Mouse (Mus musculus): Measurements from ENCODE around the gene Cdk16. TPM values are rescaled to one million over a fixed set of nuclear protein-coding genes. Genes with fewer than 3 reads are reported as not detected.
"Not testable (repeated sequence)": the region's sequence is repeated elsewhere in the genome, so short reads cannot be mapped to it uniquely, and the experiment has no call there.

The Cdk16 gene
- polyA plus RNA-seq, 1 experiment = 251 TPM

GRCm38 (mm10) chrX:20691566-20691965, 3.8 kb downstream of the Cdk16 start:
- no peak for DNase-seq (ENCODE audit: low read depth)
- TF ChIP-seq CTCF (IDR thresholded peaks at IDR 0.05; ENCODE audit: borderline replicate concordance, extremely low read depth, insufficient read depth, insufficient read length) = no peak
- no peak for TF ChIP-seq POLR2A (IDR thresholded peaks at IDR 0.05; ENCODE audit: borderline replicate concordance, extremely low read depth, insufficient read depth, insufficient read length, poor library complexity, severe bottlenecking)

- TF ChIP-seq CTCF (IDR thresholded peaks at IDR 0.05; ENCODE audit: borderline replicate concordance, extremely low read depth, insufficient read depth, insufficient read length) = no peak
These were observed 4.9 kb downstream of the Cdk16 start for GRCm38 (mm10) chrX:20692616-20693015.

GRCm38 (mm10) chrX:20695842-20696241, 8.1 kb downstream of the Cdk16 start:
- no peak for DNase-seq (ENCODE audit: low read depth)
- TF ChIP-seq CTCF (IDR thresholded peaks at IDR 0.05; ENCODE audit: borderline replicate concordance, extremely low read depth, insufficient read depth, insufficient read length) (no peak), POLR2A (IDR thresholded peaks at IDR 0.05; ENCODE audit: borderline replicate concordance, extremely low read depth, insufficient read depth, insufficient read length, poor library complexity, severe bottlenecking) (no peak)

More at GRCm38 (mm10) chrX:20692616-20693015, 4.9 kb downstream of the Cdk16 start:
- DNase-seq (ENCODE audit: low read depth) = no peak

DNA sequence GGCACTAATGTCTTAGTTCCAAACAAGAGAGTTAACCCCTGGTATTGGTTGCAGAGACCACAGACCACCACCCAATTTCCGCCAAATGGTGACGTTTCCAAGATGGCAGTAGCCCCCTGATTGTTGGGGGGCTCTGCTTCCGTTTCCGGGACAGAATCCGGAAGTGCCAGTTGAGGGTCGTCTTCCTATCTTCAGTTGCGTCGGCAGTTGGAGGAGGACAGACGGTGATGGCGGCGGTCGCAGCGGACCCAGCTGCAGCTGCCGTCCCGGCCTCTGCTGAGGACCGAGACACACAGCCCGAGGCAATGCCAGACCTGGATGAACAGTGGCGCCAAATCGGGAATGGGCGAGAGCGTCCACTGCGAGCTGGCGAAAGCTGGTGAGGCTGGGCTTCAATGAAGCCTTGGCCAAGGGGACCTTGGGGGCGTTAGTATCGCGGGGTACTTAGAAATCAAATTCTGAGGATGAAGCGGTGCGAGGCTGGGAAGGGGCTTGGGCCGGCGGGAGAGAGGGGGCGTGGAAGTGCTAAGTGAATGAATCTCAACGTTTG, 16.1 kb downstream of the Cdk16 start, which contains the start of gene Usp11:
Gene Usp11 (plus strand): TSS at position 166 of the 550 bp plus-strand sequence.
- TF ChIP-seq CTCF (IDR thresholded peaks at IDR 0.05; ENCODE audit: borderline replicate concordance, extremely low read depth, insufficient read depth, insufficient read length) = no peak
- peak; percentile 43; the same call in 1 of the 2 replicates for TF ChIP-seq POLR2A (IDR thresholded peaks at IDR 0.05; ENCODE audit: borderline replicate concordance, extremely low read depth, insufficient read depth, insufficient read length, poor library complexity, severe bottlenecking)
- DNase-seq (ENCODE audit: low read depth) = peak; percentile 91

DNA sequence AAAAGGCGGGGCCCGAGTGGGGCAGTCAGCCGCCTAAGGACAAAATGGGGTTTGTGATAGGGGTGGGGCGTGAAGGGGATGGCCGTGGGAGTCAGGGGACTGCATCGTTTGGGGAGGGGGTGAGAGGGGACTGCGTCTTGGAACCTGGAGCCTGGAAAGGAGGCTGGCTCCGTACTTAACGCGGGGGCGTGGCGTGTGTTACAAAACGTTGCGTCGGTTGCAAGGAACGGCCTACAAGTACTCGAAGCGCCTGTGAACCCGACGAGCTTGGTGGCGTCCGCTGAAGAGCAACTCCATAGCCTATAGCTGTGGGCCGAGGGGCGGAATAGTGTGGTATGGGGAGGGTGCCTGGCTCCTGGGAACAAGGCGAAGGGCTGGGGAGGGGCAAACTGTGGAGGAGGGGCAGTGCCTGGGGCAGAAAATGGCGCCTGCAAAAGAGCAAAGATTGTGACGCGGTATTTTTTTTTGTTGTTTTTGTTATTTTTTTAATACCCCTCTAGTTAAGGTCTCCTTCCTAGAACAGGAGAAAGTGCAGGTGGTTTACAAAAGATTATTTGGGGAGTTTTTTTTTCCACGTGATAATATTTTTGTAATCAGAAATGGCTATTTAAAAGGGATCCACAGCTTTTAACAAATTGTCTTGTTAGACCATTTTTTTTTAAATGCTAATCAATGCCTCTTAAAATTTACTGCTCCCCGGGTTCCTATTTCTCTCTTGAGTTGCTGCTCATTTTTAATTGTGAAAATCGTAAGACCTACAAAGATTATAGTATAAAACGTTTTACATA, 16.7 kb downstream of the Cdk16 start:
- peak; percentile 94 for DNase-seq (ENCODE audit: low read depth)
- no peak for TF ChIP-seq POLR2A (IDR thresholded peaks at IDR 0.05; ENCODE audit: borderline replicate concordance, extremely low read depth, insufficient read depth, insufficient read length, poor library complexity, severe bottlenecking)
- TF ChIP-seq CTCF (IDR thresholded peaks at IDR 0.05; ENCODE audit: borderline replicate concordance, extremely low read depth, insufficient read depth, insufficient read length) = no peak

DNA sequence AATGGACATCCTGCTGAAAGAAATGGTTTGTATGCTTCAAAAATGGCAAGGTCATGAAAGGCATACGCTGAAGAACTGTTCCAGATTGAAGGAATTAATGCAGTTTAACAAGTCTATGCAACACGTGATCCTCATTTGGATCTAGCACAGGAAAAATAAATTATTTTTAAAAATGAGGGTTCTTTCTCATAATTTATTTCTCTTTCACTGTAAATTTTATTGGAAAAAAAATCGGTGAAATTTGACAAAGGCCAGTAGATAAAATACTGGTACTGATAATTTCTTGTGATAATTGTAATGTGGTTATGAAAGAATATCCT, 17.3 kb downstream of the Cdk16 start:
- TF ChIP-seq CTCF (IDR thresholded peaks at IDR 0.05; ENCODE audit: borderline replicate concordance, extremely low read depth, insufficient read depth, insufficient read length) (no peak), POLR2A (IDR thresholded peaks at IDR 0.05; ENCODE audit: borderline replicate concordance, extremely low read depth, insufficient read depth, insufficient read length, poor library complexity, severe bottlenecking) (no peak)
- DNase-seq (ENCODE audit: low read depth) = no peak

- TF ChIP-seq POLR2A (IDR thresholded peaks at IDR 0.05; ENCODE audit: borderline replicate concordance, extremely low read depth, insufficient read depth, insufficient read length, poor library complexity, severe bottlenecking) = no peak
- DNase-seq (ENCODE audit: low read depth) = no peak
These were observed 40.9 kb downstream of the Cdk16 start for GRCm38 (mm10) chrX:20728681-20729080.

DNA sequence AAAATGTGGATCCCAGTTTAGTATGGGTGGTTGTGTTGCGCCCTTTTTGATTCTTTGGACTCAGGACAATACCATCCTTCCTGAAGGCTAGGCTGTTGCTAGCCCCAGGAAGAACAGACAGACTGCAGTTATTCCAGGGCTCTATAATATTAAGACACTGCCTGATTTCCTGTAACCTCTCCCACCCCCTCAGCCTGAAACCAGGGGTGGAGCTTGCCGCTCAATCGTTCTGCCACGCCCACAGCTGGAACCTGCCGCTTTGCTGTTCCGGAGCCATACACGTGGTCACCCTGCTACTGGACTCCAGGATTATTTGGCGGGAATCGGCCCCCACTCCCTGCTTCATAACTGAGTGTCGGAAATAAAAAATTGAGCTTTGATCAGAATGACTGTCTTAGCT, 42.3 kb downstream of the Cdk16 start:
- not testable (repeated sequence) for DNase-seq (ENCODE audit: low read depth)

DNA sequence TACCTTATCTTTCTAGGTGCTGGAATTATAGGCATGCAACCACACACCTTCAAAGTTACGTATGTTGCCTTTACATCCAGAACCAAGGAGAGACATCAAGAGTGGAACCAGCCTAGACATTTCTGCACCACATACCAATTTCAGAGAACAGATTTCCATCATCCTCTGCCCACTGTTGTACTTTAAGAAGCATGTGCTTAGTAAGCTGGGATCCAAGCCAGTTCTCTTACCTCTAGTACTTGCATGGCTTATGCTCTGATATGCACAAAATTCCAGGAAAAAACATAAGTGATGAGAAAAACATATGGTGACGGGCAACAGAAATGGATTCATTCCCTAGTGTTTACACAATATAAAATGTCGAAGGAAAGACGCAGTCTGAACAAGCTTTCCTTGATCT, 48.7 kb downstream of the Cdk16 start:
- TF ChIP-seq CTCF (IDR thresholded peaks at IDR 0.05; ENCODE audit: borderline replicate concordance, extremely low read depth, insufficient read depth, insufficient read length) (no peak), POLR2A (IDR thresholded peaks at IDR 0.05; ENCODE audit: borderline replicate concordance, extremely low read depth, insufficient read depth, insufficient read length, poor library complexity, severe bottlenecking) (no peak)
- no peak for DNase-seq (ENCODE audit: low read depth)

- no peak for DNase-seq (ENCODE audit: low read depth)
- TF ChIP-seq CTCF (IDR thresholded peaks at IDR 0.05; ENCODE audit: borderline replicate concordance, extremely low read depth, insufficient read depth, insufficient read length) (no peak), POLR2A (IDR thresholded peaks at IDR 0.05; ENCODE audit: borderline replicate concordance, extremely low read depth, insufficient read depth, insufficient read length, poor library complexity, severe bottlenecking) (no peak)
These were observed 61.1 kb downstream of the Cdk16 start for GRCm38 (mm10) chrX:20748829-20749228.

Other genes starting within 250 kb of the Cdk16 start
- 0.22 and 0.24 TPM in 2 replicates for gene Rgn, start 138.2 kb upstream of the Cdk16 start, polyA plus RNA-seq (2012; rRNA removed)
- gene Rbm10, start 70.5 kb upstream of the Cdk16 start, polyA plus RNA-seq (2012; rRNA removed) = 83.1 and 91.0 TPM in 2 replicates
- gene Ndufb11, start 70.3 kb upstream of the Cdk16 start, polyA plus RNA-seq (2012; rRNA removed) = 131 and 148 TPM in 2 replicates
- gene Uba1, start 29.6 kb upstream of the Cdk16 start, polyA plus RNA-seq (2012; rRNA removed) = 580 and 611 TPM in 2 replicates
- 110 and 114 TPM in 2 replicates for gene Usp11, start 16.0 kb downstream of the Cdk16 start, polyA plus RNA-seq (2012; rRNA removed)
- 229 and 263 TPM in 2 replicates for gene Araf, start 109.9 kb downstream of the Cdk16 start, polyA plus RNA-seq (2012; rRNA removed)
- 3.9 and 5.9 TPM in 2 replicates for gene Timp1, start 182.2 kb downstream of the Cdk16 start, polyA plus RNA-seq (2012; rRNA removed)
- gene Syn1, start 233.1 kb downstream of the Cdk16 start, polyA plus RNA-seq (2012; rRNA removed) = 28.2 and 68.1 TPM in 2 replicates
- gene Cfp, start 243.6 kb downstream of the Cdk16 start, polyA plus RNA-seq (2012; rRNA removed) = 25.4 and 33.6 TPM in 2 replicates